Mouse (Mus musculus) liver, embryonic 11.5 days (tissue): Measurements from ENCODE around the gene Ank2. TPM values are rescaled to one million over a fixed set of nuclear protein-coding genes. Genes with fewer than 3 reads are reported as not detected.

Experiments used
- ATAC-seq: fragments of 200-750 bp; cut with Nextera tagmentation; replicated peaks from 2 replicates; pipeline ENCODE4 v1.8.0; 2017; ENCODE audit warnings: moderate number of reproducible peaks, mild to moderate bottlenecking, moderate TSS enrichment, moderate library complexity; ENCODE audit not compliant: low FRiP score
- DNase-seq: peaks from one replicate; pipeline ENCODE4 v3.0.0-alpha.2; 2017; ENCODE audit warnings: low spot score
- H3K27ac ChIP-seq: fragments of 300-500 bp; sonication (generic); 2 replicates; pipeline ENCODE4 v1.5.1; 2014; ENCODE audit warnings: mild to moderate bottlenecking, low read depth, low read length, control low read depth
- H3K27me3 ChIP-seq: fragments of 300-500 bp; sonication (generic); replicated peaks from 2 replicates; pipeline ENCODE4 v1.6.1; 2014; ENCODE audit warnings: low read length, mixed read lengths; ENCODE audit not compliant: control insufficient read depth, insufficient read depth
- H3K36me3 ChIP-seq: fragments of 300-500 bp; sonication (generic); 2 replicates; pipeline ENCODE4 v1.6.1; 2014; ENCODE audit warnings: mild to moderate bottlenecking, low read length, moderate library complexity, mixed read lengths; ENCODE audit not compliant: control insufficient read depth, insufficient read depth
- H3K4me1 ChIP-seq: fragments of 300-500 bp; sonication (generic); replicated peaks from 2 replicates; pipeline ENCODE4 v1.6.1; 2014; ENCODE audit warnings: low read length, mixed read lengths; ENCODE audit not compliant: control insufficient read depth, insufficient read depth
- H3K4me2 ChIP-seq: fragments of 300-500 bp; sonication (generic); 2 replicates; pipeline ENCODE4 v1.6.1; 2014; ENCODE audit warnings: mild to moderate bottlenecking, control low read depth, moderate library complexity
- H3K4me3 ChIP-seq: fragments of 300-500 bp; sonication (generic); 2 replicates; pipeline ENCODE4 v1.5.1; 2014; ENCODE audit warnings: low read depth, low read length, control low read depth
- H3K9ac ChIP-seq: fragments of 300-500 bp; sonication (generic); 2 replicates; pipeline ENCODE4 v1.6.1; 2014; ENCODE audit warnings: low read depth, low read length, control low read depth
- H3K9me3 ChIP-seq: fragments of 300-500 bp; sonication (generic); 2 replicates; pipeline ENCODE4 v1.6.1; 2016; ENCODE audit warnings: low read length, inconsistent platforms, mixed read lengths; ENCODE audit not compliant: control insufficient read depth
- WGBS: fragments of 180-500 bp; shearing (Covaris S2); extraction: QIAGEN DNeasy Blood & Tissue Kit; methylation state at CpG from one replicate; pipeline ENCODE4 v1.1.7; 2014; 5-methylcytosine and 5-hydroxymethylcytosine counted together
- polyA plus RNA-seq: library from polyadenylated mRNA; unstranded; fragments of >200 nt; fragmentation: Nextera tagmentation; extraction: Ambion mirVana; gene quantifications from 2 replicates; pipeline ENCODE4 v1.2.1, GENCODE M21; 2014

Ank2 gene
- polyA plus RNA-seq, 1 experiment from 2014 or later, result 17.3 TPM

GRCm38 (mm10) chr3:127034983-127035382 lies 464.2 kb downstream of the Ank2 start:
- Histone ChIP-seq H3K36me3 (no peaks in the 10 kb centered on the region), H3K4me3 (no peak overlapping the region), H3K4me1 (no peaks in the 10 kb centered on the region), H3K27ac (no peak overlapping the region), H3K9me3 (no peaks in the 10 kb centered on the region), H3K9ac (no peak overlapping the region), H3K4me2 (no peak overlapping the region), H3K27me3 (no peaks in the 10 kb centered on the region)
- WGBS, result 88% methylated on average over 3 of the region's 3 CpGs
- no peak for ATAC-seq
- no peak for DNase-seq

- Histone ChIP-seq H3K4me1 (no peaks in the 10 kb centered on the region), H3K27me3 (no peaks in the 10 kb centered on the region), H3K27ac (no peak overlapping the region), H3K9ac (no peak overlapping the region), H3K36me3 (no peaks in the 10 kb centered on the region; the same call in 1 of the 2 replicates), H3K4me2 (no peak overlapping the region), H3K4me3 (no peak overlapping the region), H3K9me3 (no peaks in the 10 kb centered on the region)
- no peak for DNase-seq
- no peak for ATAC-seq
- 91% methylated on average over 4 of the region's 4 CpGs for WGBS
Measured at GRCm38 (mm10) chr3:127023992-127024391, 475.2 kb downstream of the Ank2 start.

- H3K4me1 ChIP-seq, result no peaks in the 10 kb centered on the region
- ATAC-seq, result no peak
- no peaks in the 10 kb centered on the region; the same call in 1 of the 2 replicates for H3K36me3 ChIP-seq
- no peaks in the 10 kb centered on the region for H3K27me3 ChIP-seq
- H3K4me2 ChIP-seq, result no peak overlapping the region
- no peak overlapping the region for H3K27ac ChIP-seq
- no peak for DNase-seq
- H3K9ac ChIP-seq, result no peak overlapping the region
- no peaks in the 10 kb centered on the region for H3K9me3 ChIP-seq
- no peak overlapping the region for H3K4me3 ChIP-seq
- 26% methylated on average over 1 of the region's 1 CpGs for WGBS
Measured at GRCm38 (mm10) chr3:127020167-127020566, 479.0 kb downstream of the Ank2 start.

- Histone ChIP-seq H3K9me3 (no peaks in the 10 kb centered on the region), H3K27me3 (no peaks in the 10 kb centered on the region), H3K9ac (no peak overlapping the region), H3K4me2 (no peak overlapping the region), H3K4me1 (no peaks in the 10 kb centered on the region), H3K36me3 (no peaks in the 10 kb centered on the region; the same call in 1 of the 2 replicates), H3K27ac (no peak overlapping the region), H3K4me3 (no peak overlapping the region)
- DNase-seq (no peak), ATAC-seq (no peak)
- 59% methylated on average over 3 of the region's 3 CpGs for WGBS
Measured at GRCm38 (mm10) chr3:127019728-127020127, 479.4 kb downstream of the Ank2 start.

GRCm38 (mm10) chr3:127019109-127019508 lies 480.0 kb downstream of the Ank2 start:
- Histone ChIP-seq H3K4me1 (no peaks in the 10 kb centered on the region), H3K27ac (no peak overlapping the region), H3K4me2 (no peak overlapping the region), H3K9me3 (no peaks in the 10 kb centered on the region), H3K9ac (no peak overlapping the region), H3K36me3 (no peaks in the 10 kb centered on the region; the same call in 1 of the 2 replicates), H3K4me3 (no peak overlapping the region), H3K27me3 (no peaks in the 10 kb centered on the region)
- DNase-seq, result no peak
- 49% methylated on average over 6 of the region's 6 CpGs for WGBS
- no peak for ATAC-seq

- H3K9me3 ChIP-seq, result no peaks in the 10 kb centered on the region
- H3K4me1 ChIP-seq, result no peaks in the 10 kb centered on the region
- H3K9ac ChIP-seq, result no peak overlapping the region
- no peak overlapping the region for H3K27ac ChIP-seq
- no peak for ATAC-seq
- H3K27me3 ChIP-seq, result no peaks in the 10 kb centered on the region
- no peaks in the 10 kb centered on the region for H3K36me3 ChIP-seq
- no peak overlapping the region for H3K4me3 ChIP-seq
- no peak for DNase-seq
- WGBS, result 84% methylated on average over 3 of the region's 3 CpGs
- H3K4me2 ChIP-seq, result no peak overlapping the region
Measured at GRCm38 (mm10) chr3:127017523-127017922, 481.6 kb downstream of the Ank2 start.

- Histone ChIP-seq H3K9ac (no peak overlapping the region), H3K4me2 (no peak overlapping the region), H3K36me3 (no peaks in the 10 kb centered on the region), H3K4me3 (no peak overlapping the region), H3K27ac (no peak overlapping the region), H3K27me3 (no peaks in the 10 kb centered on the region), H3K4me1 (no peaks in the 10 kb centered on the region), H3K9me3 (no peaks in the 10 kb centered on the region)
- no peak for ATAC-seq
- no peak for DNase-seq
- 87% methylated on average over 6 of the region's 6 CpGs for WGBS
Measured at GRCm38 (mm10) chr3:127015596-127015995, 483.6 kb downstream of the Ank2 start.

- Histone ChIP-seq H3K9ac (no peak overlapping the region), H3K36me3 (no peaks in the 10 kb centered on the region), H3K27ac (no peak overlapping the region), H3K27me3 (no peaks in the 10 kb centered on the region), H3K4me2 (no peak overlapping the region), H3K9me3 (no peaks in the 10 kb centered on the region), H3K4me3 (no peak overlapping the region), H3K4me1 (no peaks in the 10 kb centered on the region)
- no peak for DNase-seq
- 78% methylated on average over 6 of the region's 6 CpGs for WGBS
- ATAC-seq, result no peak
Measured at GRCm38 (mm10) chr3:127015175-127015574, 484.0 kb downstream of the Ank2 start.

- Histone ChIP-seq H3K36me3 (no peaks in the 10 kb centered on the region), H3K4me3 (no peak overlapping the region), H3K9ac (no peak overlapping the region), H3K4me2 (no peak overlapping the region), H3K27ac (no peak overlapping the region), H3K4me1 (no peaks in the 10 kb centered on the region), H3K9me3 (no peaks in the 10 kb centered on the region), H3K27me3 (no peaks in the 10 kb centered on the region)
- DNase-seq, result no peak
- ATAC-seq, result no peak
- WGBS, result 79% methylated on average over 4 of the region's 4 CpGs
Measured at GRCm38 (mm10) chr3:127013976-127014375, 485.2 kb downstream of the Ank2 start.
